Mouse (Mus musculus): ENCODE measurements around the gene Fbxw11. TPM values are rescaled to one million over a fixed set of nuclear protein-coding genes. Genes with fewer than 3 reads are reported as not detected.

Fbxw11 gene
- polyA plus RNA-seq, 1 experiment from 2014 or later, result 65.1 TPM

DNA sequence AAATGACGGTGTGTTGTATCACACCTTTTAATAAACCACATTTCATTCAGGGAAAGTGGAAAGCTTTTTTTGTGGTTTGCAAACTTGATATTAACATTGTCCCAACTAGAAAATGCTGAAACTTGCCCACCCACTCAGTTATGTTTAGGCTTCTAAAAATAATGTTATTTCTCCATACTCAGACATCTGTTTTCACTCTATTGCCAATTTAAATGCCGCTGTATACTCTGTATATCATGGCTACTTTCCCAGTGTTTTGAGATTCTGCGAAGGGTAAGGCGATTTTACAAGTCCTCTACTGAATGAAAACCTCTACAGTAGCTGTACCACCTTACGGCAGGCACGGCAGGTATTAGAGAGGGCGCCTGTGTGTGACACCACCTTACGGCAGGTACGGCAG, 82.6 kb downstream of the Fbxw11 start:
- Histone ChIP-seq H3K36me3 (ENCODE audit: control insufficient read depth, insufficient read depth, low read length) (no peaks in the 10 kb centered on the region; the same call in 1 of the 2 replicates), H3K4me3 (ENCODE audit: low read depth, low read length) (no peak overlapping the region), H3K4me1 (ENCODE audit: control insufficient read depth, insufficient read depth, low read length) (no peaks in the 10 kb centered on the region), H3K9ac (replicated peaks; ENCODE audit: low read depth, low read length) (no peak overlapping the region), H3K27ac (ENCODE audit: low read length) (peak overlapping the region; percentile 27; the same call in 1 of the 2 replicates), H3K27me3 (ENCODE audit: control insufficient read depth, insufficient read depth, low read length) (no peaks in the 10 kb centered on the region), H3K9me3 (ENCODE audit: control insufficient read depth, low read depth, low read length) (no peaks in the 10 kb centered on the region), H3K4me2 (replicated peaks; ENCODE audit: low read depth, low read length) (no peak overlapping the region)
- ATAC-seq (ENCODE audit: insufficient number of reproducible peaks, insufficient read depth, low FRiP score, low read depth), result no peak
- WGBS, result 79% methylated on average over 9 of the region's 9 CpGs

GRCm38 (mm10) chr11:32732467-32732866, 89.9 kb downstream of the Fbxw11 start:
- H3K9me3 ChIP-seq (ENCODE audit: control insufficient read depth, low read depth, low read length), result no peaks in the 10 kb centered on the region
- H3K4me3 ChIP-seq (ENCODE audit: low read depth, low read length), result no peak overlapping the region
- H3K27ac ChIP-seq (ENCODE audit: low read length), result no peak overlapping the region
- H3K4me2 ChIP-seq (replicated peaks; ENCODE audit: low read depth, low read length), result no peak overlapping the region
- no peak for ATAC-seq (ENCODE audit: insufficient number of reproducible peaks, insufficient read depth, low FRiP score, low read depth)
- no peaks in the 10 kb centered on the region for H3K27me3 ChIP-seq (ENCODE audit: control insufficient read depth, insufficient read depth, low read length)
- H3K4me1 ChIP-seq (ENCODE audit: control insufficient read depth, insufficient read depth, low read length), result no peaks in the 10 kb centered on the region
- H3K9ac ChIP-seq (replicated peaks; ENCODE audit: low read depth, low read length), result no peak overlapping the region
- WGBS, result 37% methylated on average over 5 of the region's 5 CpGs
- H3K36me3 ChIP-seq (ENCODE audit: control insufficient read depth, insufficient read depth, low read length), result peaks cover 30% of the 10 kb centered on the region

- ATAC-seq (ENCODE audit: insufficient number of reproducible peaks, insufficient read depth, low FRiP score, low read depth), result no peak
- Histone ChIP-seq H3K4me2 (replicated peaks; ENCODE audit: low read depth, low read length) (no peak overlapping the region), H3K9me3 (ENCODE audit: control insufficient read depth, low read depth, low read length) (no peaks in the 10 kb centered on the region), H3K36me3 (ENCODE audit: control insufficient read depth, insufficient read depth, low read length) (peaks cover 37% of the 10 kb centered on the region), H3K4me3 (ENCODE audit: low read depth, low read length) (no peak overlapping the region), H3K9ac (replicated peaks; ENCODE audit: low read depth, low read length) (no peak overlapping the region), H3K4me1 (ENCODE audit: control insufficient read depth, insufficient read depth, low read length) (no peaks in the 10 kb centered on the region), H3K27ac (ENCODE audit: low read length) (no peak overlapping the region), H3K27me3 (ENCODE audit: control insufficient read depth, insufficient read depth, low read length) (no peaks in the 10 kb centered on the region)
- 90% methylated on average over 6 of the region's 6 CpGs for WGBS
Observed at GRCm38 (mm10) chr11:32733195-32733594, 90.7 kb downstream of the Fbxw11 start.

- 78% methylated on average over 2 of the region's 2 CpGs for WGBS
- Histone ChIP-seq H3K4me2 (replicated peaks; ENCODE audit: low read depth, low read length) (no peak overlapping the region), H3K4me1 (ENCODE audit: control insufficient read depth, insufficient read depth, low read length) (no peaks in the 10 kb centered on the region), H3K27ac (ENCODE audit: low read length) (no peak overlapping the region), H3K36me3 (ENCODE audit: control insufficient read depth, insufficient read depth, low read length) (peaks cover 58% of the 10 kb centered on the region), H3K4me3 (ENCODE audit: low read depth, low read length) (no peak overlapping the region), H3K27me3 (ENCODE audit: control insufficient read depth, insufficient read depth, low read length) (no peaks in the 10 kb centered on the region), H3K9ac (replicated peaks; ENCODE audit: low read depth, low read length) (no peak overlapping the region), H3K9me3 (ENCODE audit: control insufficient read depth, low read depth, low read length) (no peaks in the 10 kb centered on the region)
- ATAC-seq (ENCODE audit: insufficient number of reproducible peaks, insufficient read depth, low FRiP score, low read depth), result no peak
Observed at GRCm38 (mm10) chr11:32736371-32736770, 93.8 kb downstream of the Fbxw11 start.

DNA sequence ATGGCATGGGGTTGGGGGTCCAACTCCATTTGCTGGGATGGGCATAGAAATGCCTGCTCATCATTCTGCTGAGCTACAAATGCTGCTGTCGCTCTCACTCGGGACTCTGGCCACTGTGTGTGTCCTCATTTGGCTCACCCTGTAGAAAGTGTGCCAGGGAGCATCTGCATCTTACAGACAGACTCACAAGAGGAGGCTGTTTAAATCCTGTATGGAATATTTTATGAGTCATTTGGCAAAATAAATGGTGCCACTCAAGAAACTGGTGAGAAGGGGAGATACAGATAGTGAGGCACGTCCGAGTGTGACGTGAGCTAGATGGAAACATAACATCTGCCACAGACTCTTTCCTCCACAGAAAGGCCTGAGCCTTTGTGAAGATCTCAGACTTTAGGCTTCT, 95.2 kb downstream of the Fbxw11 start:
- no peak for ATAC-seq (ENCODE audit: insufficient number of reproducible peaks, insufficient read depth, low FRiP score, low read depth)
- Histone ChIP-seq H3K4me1 (ENCODE audit: control insufficient read depth, insufficient read depth, low read length) (no peaks in the 10 kb centered on the region), H3K4me3 (ENCODE audit: low read depth, low read length) (no peak overlapping the region), H3K9me3 (ENCODE audit: control insufficient read depth, low read depth, low read length) (no peaks in the 10 kb centered on the region), H3K4me2 (replicated peaks; ENCODE audit: low read depth, low read length) (no peak overlapping the region), H3K9ac (replicated peaks; ENCODE audit: low read depth, low read length) (no peak overlapping the region), H3K27me3 (ENCODE audit: control insufficient read depth, insufficient read depth, low read length) (no peaks in the 10 kb centered on the region), H3K36me3 (ENCODE audit: control insufficient read depth, insufficient read depth, low read length) (peaks cover 66% of the 10 kb centered on the region), H3K27ac (ENCODE audit: low read length) (no peak overlapping the region)
- 89% methylated on average over 5 of the region's 5 CpGs for WGBS

GRCm38 (mm10) chr11:32743891-32744290, 101.4 kb downstream of the Fbxw11 start:
- Histone ChIP-seq H3K9me3 (ENCODE audit: control insufficient read depth, low read depth, low read length) (no peaks in the 10 kb centered on the region), H3K4me1 (ENCODE audit: control insufficient read depth, insufficient read depth, low read length) (no peaks in the 10 kb centered on the region), H3K4me2 (replicated peaks; ENCODE audit: low read depth, low read length) (no peak overlapping the region), H3K9ac (replicated peaks; ENCODE audit: low read depth, low read length) (no peak overlapping the region), H3K27me3 (ENCODE audit: control insufficient read depth, insufficient read depth, low read length) (no peaks in the 10 kb centered on the region), H3K27ac (ENCODE audit: low read length) (no peak overlapping the region), H3K36me3 (ENCODE audit: control insufficient read depth, insufficient read depth, low read length) (peaks cover 61% of the 10 kb centered on the region), H3K4me3 (ENCODE audit: low read depth, low read length) (no peak overlapping the region)
- WGBS, result 60% methylated on average over 5 of the region's 5 CpGs
- no peak for ATAC-seq (ENCODE audit: insufficient number of reproducible peaks, insufficient read depth, low FRiP score, low read depth)

DNA sequence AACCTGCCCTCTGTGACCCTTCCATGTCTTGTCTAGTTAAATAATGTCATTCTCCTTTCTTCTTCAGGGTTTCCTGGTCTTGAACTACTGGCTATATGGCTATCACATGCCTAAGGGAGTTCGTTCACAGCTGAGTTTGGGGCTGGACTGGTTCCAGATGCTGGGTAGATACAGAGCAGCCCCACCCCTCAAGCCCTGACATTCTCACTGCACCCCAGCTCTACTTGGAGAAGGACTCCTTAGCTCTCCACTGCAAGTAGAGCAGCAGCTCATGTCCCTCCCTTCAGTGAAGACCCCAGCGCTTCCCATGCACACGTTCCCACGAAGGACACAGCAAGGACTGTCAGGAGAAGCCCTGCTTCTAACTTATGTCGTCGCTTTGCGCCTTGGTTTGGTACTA, 101.9 kb downstream of the Fbxw11 start:
- Histone ChIP-seq H3K36me3 (ENCODE audit: control insufficient read depth, insufficient read depth, low read length) (peaks cover 55% of the 10 kb centered on the region), H3K4me1 (ENCODE audit: control insufficient read depth, insufficient read depth, low read length) (no peaks in the 10 kb centered on the region)
- ATAC-seq (ENCODE audit: insufficient number of reproducible peaks, insufficient read depth, low FRiP score, low read depth), result no peak

GRCm38 (mm10) chr11:32745466-32745865, 102.9 kb downstream of the Fbxw11 start:
- no peak for ATAC-seq (ENCODE audit: insufficient number of reproducible peaks, insufficient read depth, low FRiP score, low read depth)
- no peaks in the 10 kb centered on the region for H3K9me3 ChIP-seq (ENCODE audit: control insufficient read depth, low read depth, low read length)

More for the DNA sequence above, 101.9 kb downstream of the Fbxw11 start:
- WGBS, result 89% methylated on average over 7 of the region's 7 CpGs
- Histone ChIP-seq H3K4me3 (ENCODE audit: low read depth, low read length) (no peak overlapping the region), H3K4me2 (replicated peaks; ENCODE audit: low read depth, low read length) (no peak overlapping the region), H3K27ac (ENCODE audit: low read length) (no peak overlapping the region), H3K9ac (replicated peaks; ENCODE audit: low read depth, low read length) (no peak overlapping the region), H3K9me3 (ENCODE audit: control insufficient read depth, low read depth, low read length) (no peaks in the 10 kb centered on the region), H3K27me3 (ENCODE audit: control insufficient read depth, insufficient read depth, low read length) (no peaks in the 10 kb centered on the region)

GRCm38 (mm10) chr11:32746036-32746435, 103.5 kb downstream of the Fbxw11 start:
- WGBS, result 44% methylated on average over 5 of the region's 5 CpGs
- Histone ChIP-seq H3K27me3 (ENCODE audit: control insufficient read depth, insufficient read depth, low read length) (no peaks in the 10 kb centered on the region), H3K9ac (replicated peaks; ENCODE audit: low read depth, low read length) (no peak overlapping the region), H3K4me1 (ENCODE audit: control insufficient read depth, insufficient read depth, low read length) (no peaks in the 10 kb centered on the region), H3K4me3 (ENCODE audit: low read depth, low read length) (no peak overlapping the region), H3K27ac (ENCODE audit: low read length) (no peak overlapping the region), H3K36me3 (ENCODE audit: control insufficient read depth, insufficient read depth, low read length) (peaks cover 43% of the 10 kb centered on the region), H3K4me2 (replicated peaks; ENCODE audit: low read depth, low read length) (no peak overlapping the region), H3K9me3 (ENCODE audit: control insufficient read depth, low read depth, low read length) (no peaks in the 10 kb centered on the region)
- ATAC-seq (ENCODE audit: insufficient number of reproducible peaks, insufficient read depth, low FRiP score, low read depth), result no peak

More at GRCm38 (mm10) chr11:32745466-32745865, 102.9 kb downstream of the Fbxw11 start:
- no peaks in the 10 kb centered on the region for H3K27me3 ChIP-seq (ENCODE audit: control insufficient read depth, insufficient read depth, low read length)
- 92% methylated on average over 4 of the region's 4 CpGs for WGBS
- no peak overlapping the region for H3K4me3 ChIP-seq (ENCODE audit: low read depth, low read length)
- H3K4me2 ChIP-seq (replicated peaks; ENCODE audit: low read depth, low read length), result no peak overlapping the region
- peaks cover 47% of the 10 kb centered on the region for H3K36me3 ChIP-seq (ENCODE audit: control insufficient read depth, insufficient read depth, low read length)
- H3K27ac ChIP-seq (ENCODE audit: low read length), result no peak overlapping the region
- H3K9ac ChIP-seq (replicated peaks; ENCODE audit: low read depth, low read length), result no peak overlapping the region
- H3K4me1 ChIP-seq (ENCODE audit: control insufficient read depth, insufficient read depth, low read length), result no peaks in the 10 kb centered on the region
